Mouse (Mus musculus) E14TG2a.4 (cell line): ENCODE results near the gene Tnfsf10.
"Not testable (repeated sequence)": the region's sequence is repeated elsewhere in the genome, so short reads cannot be mapped to it uniquely, and the experiment has no call there.

Experiments used
- H3K27me3 ChIP-seq: 2 replicates; pipeline ENCODE4 v1.6.1; 2014; ENCODE audit warnings: low read length, control low read depth; ENCODE audit not compliant: insufficient read depth
- H3K36me3 ChIP-seq: 2 replicates; pipeline ENCODE4 v1.6.1; 2014; ENCODE audit warnings: low read length, control low read depth; ENCODE audit not compliant: insufficient read depth
- H3K4me1 ChIP-seq: replicated peaks from 2 replicates; pipeline ENCODE4 v1.6.1; 2014; ENCODE audit warnings: low read depth, low read length, control low read depth
- H3K4me3 ChIP-seq: replicated peaks from 2 replicates; pipeline ENCODE4 v1.5.1; 2014; ENCODE audit warnings: mild to moderate bottlenecking, low read length
- H3K9me3 ChIP-seq: 2 replicates; pipeline ENCODE4 v1.6.1; 2014; ENCODE audit warnings: low read length, control low read depth
- CTCF ChIP-seq: conservative IDR thresholded peaks from 2 replicates; pipeline ENCODE4 v1.5.1; 2014; ENCODE audit warnings: low read length
- NANOG ChIP-seq: IDR thresholded peaks from 2 replicates; pipeline ENCODE4 v1.6.1; 2014; ENCODE audit warnings: borderline replicate concordance, low read length, mixed read lengths
- POU5F1 ChIP-seq: IDR thresholded peaks from 2 replicates; pipeline ENCODE4 v1.6.1; 2014; ENCODE audit warnings: low read length, borderline replicate concordance

Tnfsf10 gene

GRCm38 (mm10) chr3:27283071-27283713 is 33.6 kb upstream of the Tnfsf10 start:
- H3K36me3 ChIP-seq, result no peaks in the 10 kb centered on the region
- TF ChIP-seq NANOG (no peak), CTCF (no peak), POU5F1 (no peak)
- peak overlapping the region; percentile 51 for H3K4me3 ChIP-seq
- H3K9me3 ChIP-seq, result no peaks in the 10 kb centered on the region
- peaks cover 39% of the 10 kb centered on the region for H3K27me3 ChIP-seq
- H3K4me1 ChIP-seq, result peaks cover 35% of the 10 kb centered on the region

GRCm38 (mm10) chr3:27283796-27284195 is 33.0 kb upstream of the Tnfsf10 start:
- TF ChIP-seq CTCF, result no peak
- no peak for TF ChIP-seq POU5F1
- no peak for TF ChIP-seq NANOG
- peaks cover 35% of the 10 kb centered on the region for H3K4me1 ChIP-seq
- H3K4me3 ChIP-seq, result peak overlapping the region; percentile 51; the same call in 1 of the 2 replicates
- peaks cover 39% of the 10 kb centered on the region for H3K27me3 ChIP-seq
- no peaks in the 10 kb centered on the region for H3K36me3 ChIP-seq
- H3K9me3 ChIP-seq, result no peaks in the 10 kb centered on the region

- no peaks in the 10 kb centered on the region for H3K9me3 ChIP-seq
- H3K4me3 ChIP-seq, result no peak overlapping the region
- peaks cover 35% of the 10 kb centered on the region for H3K4me1 ChIP-seq
- TF ChIP-seq NANOG (no peak), POU5F1 (no peak), CTCF (peak; percentile 62)
- H3K27me3 ChIP-seq, result peaks cover 39% of the 10 kb centered on the region
- no peaks in the 10 kb centered on the region for H3K36me3 ChIP-seq
These were observed 32.6 kb upstream of the Tnfsf10 start for GRCm38 (mm10) chr3:27284227-27284626.

- Histone ChIP-seq H3K4me1 (peaks cover 34% of the 10 kb centered on the region), H3K9me3 (no peaks in the 10 kb centered on the region), H3K4me3 (no peak overlapping the region), H3K36me3 (no peaks in the 10 kb centered on the region), H3K27me3 (peaks cover 39% of the 10 kb centered on the region)
- no peak for TF ChIP-seq NANOG
- TF ChIP-seq CTCF, result no peak
- no peak for TF ChIP-seq POU5F1
These were observed 31.8 kb upstream of the Tnfsf10 start for GRCm38 (mm10) chr3:27285072-27285471.

GRCm38 (mm10) chr3:27288301-27288700 is 28.5 kb upstream of the Tnfsf10 start:
- H3K36me3 ChIP-seq, result no peaks in the 10 kb centered on the region
- TF ChIP-seq CTCF (no peak), POU5F1 (no peak), NANOG (no peak)
- H3K27me3 ChIP-seq, result peaks cover 11% of the 10 kb centered on the region
- H3K4me3 ChIP-seq, result no peak overlapping the region
- no peaks in the 10 kb centered on the region for H3K9me3 ChIP-seq
- peaks cover 15% of the 10 kb centered on the region for H3K4me1 ChIP-seq

GRCm38 (mm10) chr3:27288909-27289308 is 27.9 kb upstream of the Tnfsf10 start:
- no peak overlapping the region for H3K4me3 ChIP-seq
- peaks cover 14% of the 10 kb centered on the region for H3K4me1 ChIP-seq
- H3K9me3 ChIP-seq, result no peaks in the 10 kb centered on the region
- no peaks in the 10 kb centered on the region for H3K36me3 ChIP-seq
- H3K27me3 ChIP-seq, result peaks cover 7% of the 10 kb centered on the region
- TF ChIP-seq POU5F1, result no peak
- no peak for TF ChIP-seq NANOG
- TF ChIP-seq CTCF, result no peak

GRCm38 (mm10) chr3:27290285-27290684 is 26.5 kb upstream of the Tnfsf10 start:
- Histone ChIP-seq H3K4me3 (no peak overlapping the region), H3K27me3 (peaks cover 7% of the 10 kb centered on the region), H3K36me3 (no peaks in the 10 kb centered on the region), H3K9me3 (no peaks in the 10 kb centered on the region), H3K4me1 (peaks cover 13% of the 10 kb centered on the region)
- TF ChIP-seq NANOG (no peak), CTCF (no peak), POU5F1 (no peak)

- H3K4me3 ChIP-seq, H3K9me3 ChIP-seq: not testable (repeated sequence)
These were observed 25.9 kb upstream of the Tnfsf10 start for GRCm38 (mm10) chr3:27290945-27291344.

GRCm38 (mm10) chr3:27291411-27291810 is 25.4 kb upstream of the Tnfsf10 start:
- not testable (repeated sequence) for H3K27me3 ChIP-seq, H3K9me3 ChIP-seq, H3K4me3 ChIP-seq, H3K36me3 ChIP-seq
- H3K4me1 ChIP-seq, result peaks cover 13% of the 10 kb centered on the region

More at GRCm38 (mm10) chr3:27290945-27291344, 25.9 kb upstream of the Tnfsf10 start:
- peaks cover 13% of the 10 kb centered on the region for H3K4me1 ChIP-seq
- not testable (repeated sequence) for H3K27me3 ChIP-seq, H3K36me3 ChIP-seq
